Mouse (Mus musculus): ENCODE results near the gene Anapc7.

- TF ChIP-seq POLR2A (IDR thresholded peaks at IDR 0.05; ENCODE audit: control insufficient read depth in 1 of 2, insufficient read depth in 1 of 2, low read depth in 1 of 2, low read length in 2 of 2, poor library complexity in 1 of 2) (no peak), MAZ (IDR thresholded peaks at IDR 0.05; ENCODE audit: low read depth, low read length) (no peak), ZKSCAN1 (IDR thresholded peaks at IDR 0.05; ENCODE audit: low read depth, low read length) (no peak), MAFK (IDR thresholded peaks at IDR 0.05; ENCODE audit: borderline replicate concordance, low read depth, low read length) (no peak), EP300 (IDR thresholded peaks at IDR 0.05; ENCODE audit: low read depth in 1 of 2, low read length in 2 of 2) (no peak), TAL1 (IDR thresholded peaks at IDR 0.05; ENCODE audit: low read length) (no peak), RAD21 (IDR thresholded peaks at IDR 0.05; ENCODE audit: low read depth, low read length) (peak; percentile 46), BHLHE40 (IDR thresholded peaks at IDR 0.05; ENCODE audit: borderline replicate concordance, low read depth, low read length) (no peak), GATA1 (IDR thresholded peaks at IDR 0.05; ENCODE audit: low read depth, low read length) (no peak), CTCF (IDR thresholded peaks at IDR 0.05 in 2 of 3, conservative IDR thresholded peaks at IDR 0.05 in 1 of 3; ENCODE audit: control insufficient read depth in 1 of 3, insufficient read depth in 1 of 3, low read depth in 2 of 3, low read length in 3 of 3, poor library complexity in 1 of 3, severe bottlenecking in 1 of 3) (peak; percentile 78 to 93 (median 84)), ELF1 (IDR thresholded peaks at IDR 0.05; ENCODE audit: low read depth, low read length) (no peak), NRF1 (IDR thresholded peaks at IDR 0.05; ENCODE audit: insufficient read depth, low read depth, low read length, poor library complexity, severe bottlenecking) (no peak), ZC3H11A (IDR thresholded peaks at IDR 0.05; ENCODE audit: low read depth, low read length) (peak; percentile 35), ZNF384 (IDR thresholded peaks at IDR 0.05; ENCODE audit: low read depth, low read length) (no peak)
Observed at GRCm38 (mm10) chr5:122379374-122380155, 41.9 kb upstream of the Anapc7 start.
